Mouse (Mus musculus): ENCODE results near the gene Trio. TPM values are rescaled to one million over a fixed set of nuclear protein-coding genes. Genes with fewer than 3 reads are reported as not detected.

The Trio gene
- polyA plus RNA-seq, 1 experiment from 2014 or later, result 28.9 TPM

- DNase-seq (no peak), ATAC-seq (ENCODE audit: insufficient read depth) (no peak; the same call in 1 of the 2 replicates)
- Histone ChIP-seq H3K27ac (ENCODE audit: low read depth) (no peak overlapping the region), H3K27me3 (ENCODE audit: insufficient read depth, low read length) (no peaks in the 10 kb centered on the region), H3K4me3 (ENCODE audit: low read depth, low read length) (no peak overlapping the region), H3K4me1 (ENCODE audit: insufficient read depth) (no peaks in the 10 kb centered on the region), H3K36me3 (ENCODE audit: insufficient read depth) (no peaks in the 10 kb centered on the region), H3K9ac (no peak overlapping the region), H3K4me2 (no peak overlapping the region), H3K9me3 (ENCODE audit: low read depth, low read length) (no peaks in the 10 kb centered on the region)
- WGBS, result 87% methylated on average over 1 of the region's 1 CpGs
- no peak for TF ChIP-seq CTCF (IDR thresholded peaks at IDR 0.05; ENCODE audit: low read depth)
Measured at GRCm38 (mm10) chr15:28054731-28055130, 29.1 kb upstream of the Trio start.

- no peak overlapping the region for H3K27ac ChIP-seq (ENCODE audit: low read depth)
- H3K9ac ChIP-seq, result no peak overlapping the region
- no peak overlapping the region for H3K4me3 ChIP-seq (ENCODE audit: low read depth, low read length)
- DNase-seq (no peak), ATAC-seq (ENCODE audit: insufficient read depth) (no peak)
- no peaks in the 10 kb centered on the region for H3K9me3 ChIP-seq (ENCODE audit: low read depth, low read length)
- no peaks in the 10 kb centered on the region for H3K36me3 ChIP-seq (ENCODE audit: insufficient read depth)
- no peak overlapping the region for H3K4me2 ChIP-seq
- no peaks in the 10 kb centered on the region for H3K27me3 ChIP-seq (ENCODE audit: insufficient read depth, low read length)
- WGBS, result 24% methylated on average over 1 of the region's 1 CpGs
- no peak for TF ChIP-seq CTCF (IDR thresholded peaks at IDR 0.05; ENCODE audit: low read depth)
- no peaks in the 10 kb centered on the region for H3K4me1 ChIP-seq (ENCODE audit: insufficient read depth)
Measured at GRCm38 (mm10) chr15:28054111-28054510, 28.5 kb upstream of the Trio start.

- 59% methylated on average over 6 of the region's 6 CpGs for WGBS
- DNase-seq, result no peak
- Histone ChIP-seq H3K9ac (no peak overlapping the region), H3K4me2 (no peak overlapping the region), H3K27ac (ENCODE audit: low read depth) (no peak overlapping the region), H3K4me1 (ENCODE audit: insufficient read depth) (no peaks in the 10 kb centered on the region), H3K27me3 (ENCODE audit: insufficient read depth, low read length) (no peaks in the 10 kb centered on the region), H3K9me3 (ENCODE audit: low read depth, low read length) (no peaks in the 10 kb centered on the region), H3K36me3 (ENCODE audit: insufficient read depth) (no peaks in the 10 kb centered on the region), H3K4me3 (ENCODE audit: low read depth, low read length) (no peak overlapping the region)
- TF ChIP-seq CTCF (IDR thresholded peaks at IDR 0.05; ENCODE audit: low read depth), result no peak
- ATAC-seq (ENCODE audit: insufficient read depth), result no peak
Measured at GRCm38 (mm10) chr15:28053226-28053625, 27.6 kb upstream of the Trio start.

GRCm38 (mm10) chr15:28051811-28052210 lies 26.2 kb upstream of the Trio start:
- Histone ChIP-seq H3K9me3 (ENCODE audit: low read depth, low read length) (no peaks in the 10 kb centered on the region), H3K27me3 (ENCODE audit: insufficient read depth, low read length) (no peaks in the 10 kb centered on the region), H3K36me3 (ENCODE audit: insufficient read depth) (no peaks in the 10 kb centered on the region), H3K4me1 (ENCODE audit: insufficient read depth) (no peaks in the 10 kb centered on the region), H3K9ac (no peak overlapping the region), H3K4me3 (ENCODE audit: low read depth, low read length) (no peak overlapping the region), H3K27ac (ENCODE audit: low read depth) (no peak overlapping the region), H3K4me2 (no peak overlapping the region)
- DNase-seq (no peak), ATAC-seq (ENCODE audit: insufficient read depth) (no peak)
- WGBS, result 80% methylated on average over 4 of the region's 4 CpGs
- no peak for TF ChIP-seq CTCF (IDR thresholded peaks at IDR 0.05; ENCODE audit: low read depth)

GRCm38 (mm10) chr15:28051104-28051625 lies 25.5 kb upstream of the Trio start:
- peak; percentile 37 for DNase-seq
- H3K4me3 ChIP-seq (ENCODE audit: low read depth, low read length), result no peak overlapping the region
- H3K27ac ChIP-seq (ENCODE audit: low read depth), result no peak overlapping the region
- H3K4me2 ChIP-seq, result no peak overlapping the region
- H3K9ac ChIP-seq, result no peak overlapping the region
- no peaks in the 10 kb centered on the region for H3K27me3 ChIP-seq (ENCODE audit: insufficient read depth, low read length)
- no peaks in the 10 kb centered on the region for H3K9me3 ChIP-seq (ENCODE audit: low read depth, low read length)
- no peaks in the 10 kb centered on the region for H3K36me3 ChIP-seq (ENCODE audit: insufficient read depth)
- no peak for ATAC-seq (ENCODE audit: insufficient read depth)
- WGBS, result 45% methylated on average over 18 of the region's 18 CpGs
- no peaks in the 10 kb centered on the region for H3K4me1 ChIP-seq (ENCODE audit: insufficient read depth)
- no peak for TF ChIP-seq CTCF (IDR thresholded peaks at IDR 0.05; ENCODE audit: low read depth)

- no peaks in the 10 kb centered on the region for H3K9me3 ChIP-seq (ENCODE audit: low read depth, low read length)
- ATAC-seq (ENCODE audit: insufficient read depth) (no peak), DNase-seq (no peak)
- no peak overlapping the region for H3K27ac ChIP-seq (ENCODE audit: low read depth)
- H3K9ac ChIP-seq, result no peak overlapping the region
- no peaks in the 10 kb centered on the region for H3K4me1 ChIP-seq (ENCODE audit: insufficient read depth)
- no peak overlapping the region for H3K4me2 ChIP-seq
- H3K36me3 ChIP-seq (ENCODE audit: insufficient read depth), result no peaks in the 10 kb centered on the region
- H3K27me3 ChIP-seq (ENCODE audit: insufficient read depth, low read length), result no peaks in the 10 kb centered on the region
- H3K4me3 ChIP-seq (ENCODE audit: low read depth, low read length), result no peak overlapping the region
- TF ChIP-seq CTCF (IDR thresholded peaks at IDR 0.05; ENCODE audit: low read depth), result no peak
- 52% methylated on average over 3 of the region's 3 CpGs for WGBS
Measured at GRCm38 (mm10) chr15:28047711-28048110, 22.1 kb upstream of the Trio start.

GRCm38 (mm10) chr15:28041158-28041865 lies 15.7 kb upstream of the Trio start:
- Histone ChIP-seq H3K27me3 (ENCODE audit: insufficient read depth, low read length) (no peaks in the 10 kb centered on the region), H3K4me1 (ENCODE audit: insufficient read depth) (no peaks in the 10 kb centered on the region), H3K4me2 (no peak overlapping the region), H3K9me3 (ENCODE audit: low read depth, low read length) (no peaks in the 10 kb centered on the region), H3K36me3 (ENCODE audit: insufficient read depth) (no peaks in the 10 kb centered on the region), H3K9ac (no peak overlapping the region), H3K27ac (ENCODE audit: low read depth) (no peak overlapping the region), H3K4me3 (ENCODE audit: low read depth, low read length) (no peak overlapping the region)
- ATAC-seq (ENCODE audit: insufficient read depth), result no peak
- no peak for TF ChIP-seq CTCF (IDR thresholded peaks at IDR 0.05; ENCODE audit: low read depth)
- 19% methylated on average over 9 of the region's 9 CpGs for WGBS
- peak; percentile 25 for DNase-seq
